Mouse (Mus musculus) limb, embryonic 13.5 days (tissue): ENCODE data around the gene Txlna. TPM values are rescaled to one million over a fixed set of nuclear protein-coding genes. Genes with fewer than 3 reads are reported as not detected.

Source experiments
- ATAC-seq: fragments of 200-750 bp; cut with Nextera tagmentation; 2 replicates; pipeline ENCODE4 v1.8.0; 2017; ENCODE audit warnings: low read depth, moderate number of reproducible peaks, moderate TSS enrichment; ENCODE audit not compliant: low FRiP score
- H3K27ac ChIP-seq: fragments of 300-500 bp; sonication (generic); 2 replicates; pipeline ENCODE4 v1.5.1; 2015; ENCODE audit warnings: inconsistent platforms, mild to moderate bottlenecking, moderate library complexity
- H3K27me3 ChIP-seq: fragments of 300-500 bp; sonication (generic); 2 replicates; pipeline ENCODE4 v1.6.1; 2015; ENCODE audit warnings: mild to moderate bottlenecking, inconsistent platforms
- H3K36me3 ChIP-seq: fragments of 300-500 bp; sonication (generic); 2 replicates; pipeline ENCODE4 v1.6.1; 2015; ENCODE audit warnings: inconsistent platforms, mild to moderate bottlenecking, moderate library complexity
- H3K4me1 ChIP-seq: fragments of 300-500 bp; sonication (generic); 2 replicates; pipeline ENCODE4 v1.6.1; 2015; ENCODE audit warnings: inconsistent platforms
- H3K4me2 ChIP-seq: fragments of 300-500 bp; sonication (generic); replicated peaks from 2 replicates; pipeline ENCODE4 v1.6.1; 2015; ENCODE audit warnings: inconsistent platforms, mild to moderate bottlenecking, moderate library complexity
- H3K4me3 ChIP-seq: fragments of 300-500 bp; sonication (generic); 2 replicates; pipeline ENCODE4 v1.5.1; 2015; ENCODE audit warnings: moderate library complexity, mild to moderate bottlenecking, inconsistent platforms
- H3K9ac ChIP-seq: fragments of 300-500 bp; sonication (generic); 2 replicates; pipeline ENCODE4 v1.6.1; 2015; ENCODE audit warnings: mild to moderate bottlenecking, inconsistent platforms
- H3K9me3 ChIP-seq: fragments of 300-500 bp; sonication (generic); 2 replicates; pipeline ENCODE4 v1.6.1; 2016; ENCODE audit warnings: inconsistent platforms
- WGBS: fragments of 180-500 bp; shearing (Covaris S2); methylation state at CpG from one replicate; pipeline ENCODE4 v1.1.7; 2015; 5-methylcytosine and 5-hydroxymethylcytosine counted together
- microRNA-seq: library from miRNA; unstranded; fragments of <30 nt; microRNA quantifications from one replicate; pipeline ENCODE4, GENCODE M21; 2016
- polyA plus RNA-seq: library from polyadenylated mRNA; unstranded; fragments of >200 nt; fragmentation: Nextera tagmentation; extraction: Ambion mirVana; gene quantifications from 2 replicates; pipeline ENCODE4 v1.2.1, GENCODE M21; 2015

Gene Txlna
- polyA plus RNA-seq, 1 experiment from 2014 or later = 102 TPM

- no peak for ATAC-seq
- H3K9ac ChIP-seq = no peak overlapping the region
- peaks cover 12% of the 10 kb centered on the region for H3K4me1 ChIP-seq
- no peaks in the 10 kb centered on the region for H3K9me3 ChIP-seq
- H3K4me3 ChIP-seq = no peak overlapping the region
- no peaks in the 10 kb centered on the region for H3K36me3 ChIP-seq
- WGBS = 91% methylated on average over 1 of the region's 1 CpGs
- no peaks in the 10 kb centered on the region for H3K27me3 ChIP-seq
- H3K4me2 ChIP-seq = no peak overlapping the region
- no peak overlapping the region for H3K27ac ChIP-seq
Measured at GRCm38 (mm10) chr4:129582251-129582650, 58.6 kb downstream of the Txlna start.

DNA sequence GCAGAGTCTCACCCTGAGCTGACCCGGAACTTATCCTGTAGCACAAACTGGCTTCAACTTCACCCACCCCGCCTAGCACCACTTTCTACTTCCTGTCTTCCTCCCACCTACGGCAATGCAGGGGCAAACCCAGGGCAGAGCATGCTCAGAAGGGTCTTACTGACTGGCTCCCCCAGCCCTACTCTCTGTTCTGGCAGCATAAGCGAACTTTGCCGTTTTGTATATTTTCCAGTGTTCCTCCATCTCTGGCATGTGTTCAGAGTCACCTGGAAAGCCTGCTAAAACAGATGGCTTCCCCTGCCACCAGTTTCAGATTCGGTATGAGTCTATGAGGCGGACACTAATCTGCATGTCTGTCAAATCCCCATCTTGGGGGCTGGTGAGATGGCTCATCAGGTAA, 60.5 kb downstream of the Txlna start:
- Histone ChIP-seq H3K4me1 (peaks cover 12% of the 10 kb centered on the region), H3K27ac (no peak overlapping the region), H3K36me3 (no peaks in the 10 kb centered on the region), H3K9me3 (no peaks in the 10 kb centered on the region), H3K27me3 (no peaks in the 10 kb centered on the region), H3K4me2 (no peak overlapping the region), H3K4me3 (no peak overlapping the region), H3K9ac (no peak overlapping the region)
- no peak for ATAC-seq
- WGBS = 56% methylated on average over 7 of the region's 7 CpGs

- no peaks in the 10 kb centered on the region for H3K36me3 ChIP-seq
- H3K27ac ChIP-seq = no peak within 1 kb of the TSS
- WGBS = 89% methylated on average over 5 of the region's 5 CpGs
- no peaks in the 10 kb centered on the region for H3K9me3 ChIP-seq
- no peak for ATAC-seq
- peaks cover 8% of the 10 kb centered on the region for H3K4me1 ChIP-seq
- H3K27me3 ChIP-seq = no peaks in the 10 kb centered on the region
- H3K4me3 ChIP-seq = no peak within 1 kb of the TSS
- no peak within 1 kb of the TSS; the same call in 1 of the 2 replicates for H3K4me2 ChIP-seq
- H3K9ac ChIP-seq = no peak within 1 kb of the TSS
Measured at GRCm38 (mm10) chr4:129578466-129578865, 62.4 kb downstream of the Txlna start, which contains the start of gene Fam167b. Fam167b (minus strand) TSS chr4:129578549.

DNA sequence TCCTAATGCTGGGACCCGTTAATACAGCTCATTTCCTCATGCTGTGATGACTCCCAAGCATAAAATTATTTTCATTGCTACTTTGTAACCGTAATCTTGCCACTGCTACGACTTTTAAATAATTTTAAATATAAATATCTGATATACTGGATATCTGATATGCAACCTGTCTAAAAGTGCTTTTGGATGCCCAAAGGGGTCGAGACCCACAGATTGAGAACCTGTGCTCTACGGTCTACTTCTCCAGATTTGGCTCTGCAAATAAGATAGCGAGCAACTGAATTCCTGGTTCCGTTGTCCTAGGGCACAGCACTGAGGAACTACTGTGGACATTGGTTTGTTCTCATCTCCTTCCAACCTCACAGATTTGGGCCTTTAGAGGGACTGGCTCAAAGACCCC, 63.2 kb downstream of the Txlna start:
- Histone ChIP-seq H3K27me3 (no peaks in the 10 kb centered on the region), H3K4me1 (peaks cover 8% of the 10 kb centered on the region), H3K9me3 (no peaks in the 10 kb centered on the region), H3K27ac (no peak overlapping the region), H3K9ac (no peak overlapping the region), H3K36me3 (no peaks in the 10 kb centered on the region), H3K4me3 (no peak overlapping the region), H3K4me2 (no peak overlapping the region)
- ATAC-seq = no peak
- WGBS = 82% methylated on average over 7 of the region's 7 CpGs

DNA sequence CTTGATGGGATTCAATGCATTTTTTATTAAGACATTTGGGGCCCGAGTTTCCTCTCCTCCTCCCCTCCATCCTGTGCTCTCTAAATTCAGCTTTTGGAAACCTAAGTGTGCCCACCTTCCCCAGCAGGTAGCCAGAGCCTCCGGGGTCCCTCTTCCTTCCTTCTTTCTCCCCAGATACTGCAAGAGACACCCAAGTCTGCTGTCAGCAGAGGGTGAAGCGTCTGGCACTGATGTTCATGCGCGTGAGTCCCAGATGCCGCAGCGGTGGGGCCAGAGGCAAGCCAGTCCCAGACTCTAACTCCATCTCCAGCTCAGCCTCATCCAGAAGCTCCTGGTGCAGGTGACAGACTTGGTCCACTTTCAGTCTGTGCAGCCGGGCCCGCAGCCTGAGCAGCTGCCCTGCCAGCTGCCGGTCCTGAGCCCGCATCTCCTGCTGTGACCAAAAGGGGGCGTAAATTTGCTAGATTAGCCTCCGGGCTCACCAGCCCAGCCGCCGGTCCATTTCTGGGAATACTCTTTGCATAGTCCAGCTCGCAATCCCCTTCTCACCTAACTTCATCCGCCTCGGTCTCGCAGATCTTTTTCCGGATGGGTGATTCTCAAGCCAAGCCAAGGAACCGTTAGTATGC, 63.9 kb downstream of the Txlna start:
- H3K9me3 ChIP-seq = no peaks in the 10 kb centered on the region
- H3K9ac ChIP-seq = no peak overlapping the region; the same call in 1 of the 2 replicates

More for the DNA sequence above, 63.9 kb downstream of the Txlna start:
- ATAC-seq = no peak
- 35% methylated on average over 21 of the region's 21 CpGs for WGBS
- H3K4me2 ChIP-seq = peak overlapping the region; percentile 19; the same call in 1 of the 2 replicates
- no peak overlapping the region for H3K4me3 ChIP-seq
- peaks cover 8% of the 10 kb centered on the region for H3K4me1 ChIP-seq
- H3K27ac ChIP-seq = no peak overlapping the region
- H3K27me3 ChIP-seq = no peaks in the 10 kb centered on the region
- H3K36me3 ChIP-seq = no peaks in the 10 kb centered on the region

Small RNA genes within 50 kb of the gene (microRNA-seq; reads per million reads assigned to microRNA genes)
- gene Mir7016 = 1.0 reads per million

Other genes with a start within 250 kb of the Txlna start
- gene Zbtb8b, start 200.2 kb downstream of the Txlna start, polyA plus RNA-seq = 1.9 TPM in 2 replicates
- 27.9 and 30.3 TPM in 2 replicates for gene Bsdc1, start 179.5 kb downstream of the Txlna start, polyA plus RNA-seq
- not detected in 2 replicates for gene Tssk3, start 150.0 kb downstream of the Txlna start, polyA plus RNA-seq
- gene Fam229a, start 149.9 kb downstream of the Txlna start, polyA plus RNA-seq = not detected in 2 replicates
- gene Marcksl1, start 127.5 kb downstream of the Txlna start, polyA plus RNA-seq = 957 and 1,008 TPM in 2 replicates
- 244 and 251 TPM in 2 replicates for gene Hdac1, start 98.4 kb downstream of the Txlna start, polyA plus RNA-seq
- gene Lck, start 67.4 kb downstream of the Txlna start, polyA plus RNA-seq = 11.1 and 12.1 TPM in 2 replicates
- 4.5 and 5.1 TPM in 2 replicates for gene Fam167b, start 62.5 kb downstream of the Txlna start, polyA plus RNA-seq
- gene Eif3i, start 40.4 kb downstream of the Txlna start, polyA plus RNA-seq = 285 and 288 TPM in 2 replicates
- 211 and 218 TPM in 2 replicates for gene Tmem234, start 40.4 kb downstream of the Txlna start, polyA plus RNA-seq
- gene Dcdc2b, start 26.8 kb downstream of the Txlna start, polyA plus RNA-seq = 1.7 and 2.3 TPM in 2 replicates
- gene Iqcc, start 22.0 kb downstream of the Txlna start, polyA plus RNA-seq = 28.6 and 30.2 TPM in 2 replicates
- 48.5 and 51.7 TPM in 2 replicates for gene Ccdc28b, start 17.1 kb downstream of the Txlna start, polyA plus RNA-seq
- 15.0 and 17.4 TPM in 2 replicates for gene Kpna6, start 31.7 kb upstream of the Txlna start, polyA plus RNA-seq
- 14.4 and 16.1 TPM in 2 replicates for gene Tmem39b, start 55.8 kb upstream of the Txlna start, polyA plus RNA-seq
- gene Khdrbs1, start 101.2 kb upstream of the Txlna start, polyA plus RNA-seq = 145 and 149 TPM in 2 replicates
- gene Ptp4a2, start 170.2 kb upstream of the Txlna start, polyA plus RNA-seq = 370 and 392 TPM in 2 replicates